In the genomic region with DNA sequence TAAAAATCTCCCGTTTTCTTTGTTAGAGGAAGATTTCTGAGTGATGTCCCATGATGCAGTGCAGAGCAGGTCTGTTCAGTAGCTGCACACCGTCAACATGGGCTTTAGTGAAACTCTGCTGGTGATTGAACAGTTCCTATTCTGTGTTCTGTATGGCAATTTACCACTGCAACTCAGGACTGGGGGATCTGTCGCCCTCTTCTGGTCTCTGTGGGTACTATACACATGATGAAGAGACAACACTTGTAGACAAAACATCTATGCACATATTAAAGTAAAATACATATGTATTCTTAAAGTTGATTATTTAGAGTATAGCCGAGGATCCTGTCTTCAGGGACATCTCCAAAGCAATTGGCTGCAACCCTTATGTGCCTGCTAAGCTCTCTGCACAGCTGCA, we compare ENCODE assay signal across 14 mouse cellular contexts. TPM values are rescaled to one million over a fixed set of nuclear protein-coding genes. Genes with fewer than 3 reads are reported as not detected.
A peak's percentile ranks its signal among the peaks of the same experiment; 100 is the strongest.
DNase-seq lines count a peak whose midpoint lies in the region; ATAC-seq and TF ChIP-seq lines count a peak whose summit lies in the region.
"Had no signal": no experiment of that assay in that cellular context is flagged by ENCODE, and none has a peak within 500 bp of the region (broad histone marks: within the 10 kb centered on the region; RNA-seq: fewer than 3 reads in every experiment).

No protein-coding gene starts in this region.

- 75% methylated on average over 4 of the region's 4 CpGs for WGBS in heart, adult 2 months
- 70% methylated on average over 4 of the region's 4 CpGs for WGBS in midbrain, postnatal 0 days
- WGBS in midbrain, embryonic 10.5 days = 78% methylated on average over 4 of the region's 4 CpGs

- DNase-seq in heart, adult 2 months = no peak
- DNase-seq in heart, postnatal 14 days = no peak
- no peak for DNase-seq in midbrain, postnatal 0 days (ENCODE audit: low spot score)
- DNase-seq in midbrain, embryonic 10.5 days (ENCODE audit: low spot score) = no peak
- DNase-seq in c-Kit-positive CD71-positive TER-119-negative erythroid progenitor cells, embryonic 14.5 days (ENCODE audit: low read depth) = peak; percentile 27
- DNase-seq in splenic B cell, adult 2 months (ENCODE audit: low read depth, low spot score) = peak; percentile 29
- no peak for DNase-seq in urinary bladder, adult 2 months (ENCODE audit: low spot score)
- DNase-seq in cerebellum, adult 11-12 months = no peak
- DNase-seq: adrenal gland, adult 8-10 months; cerebellum, postnatal 14 days; gastrocnemius, postnatal 36 days; heart, postnatal 36 days; kidney, adult 9 months; lung, postnatal 4 days had no signal

- no peak overlapping the region for H3K4me3 ChIP-seq in heart, adult 2 months
- H3K4me3 ChIP-seq in midbrain, postnatal 0 days (ENCODE audit: low read depth, low read length) = no peak overlapping the region
- H3K4me3 ChIP-seq in midbrain, embryonic 10.5 days = no peak overlapping the region

- H3K4me2 ChIP-seq in midbrain, postnatal 0 days (ENCODE audit: low read depth, low read length, poor library complexity, severe bottlenecking) = no peak overlapping the region

- intact Hi-C loops in heart, adult 2 months (cut with DNase I) = no loop called here
- intact Hi-C loops in heart, postnatal 14 days (cut with DNase I) = no loop called here

- no peak for ATAC-seq in midbrain, postnatal 0 days (ENCODE audit: low FRiP score)

- no peaks in the 10 kb centered on the region for H3K79me2 ChIP-seq in heart, adult 2 months (replicated peaks; ENCODE audit: control insufficient read depth, insufficient read depth, low read length)

- TF ChIP-seq EP300 in heart, adult 2 months (IDR thresholded peaks at IDR 0.05; ENCODE audit: insufficient read depth, low read depth, low read length) = no peak

- no peaks in the 10 kb centered on the region for H3K9me3 ChIP-seq in midbrain, postnatal 0 days (ENCODE audit: low read length)
- no peaks in the 10 kb centered on the region for H3K9me3 ChIP-seq in midbrain, embryonic 10.5 days (replicated peaks)

- H3K27me3 ChIP-seq in heart, adult 2 months (ENCODE audit: control insufficient read depth, insufficient read depth, low read length) = no peaks in the 10 kb centered on the region
- H3K27me3 ChIP-seq in midbrain, postnatal 0 days (ENCODE audit: insufficient read depth, low read length) = no peaks in the 10 kb centered on the region
- peaks cover 15% of the 10 kb centered on the region; the same call in 1 of the 2 replicates for H3K27me3 ChIP-seq in midbrain, embryonic 10.5 days (ENCODE audit: low read depth, poor library complexity, severe bottlenecking)
- H3K27me3 ChIP-seq in splenic B cell, adult 2 months (ENCODE audit: control insufficient read depth, insufficient read depth, low read length, poor library complexity, severe bottlenecking) = no peaks in the 10 kb centered on the region

- no peak for TF ChIP-seq POLR2A in heart, adult 2 months (IDR thresholded peaks at IDR 0.05; ENCODE audit: insufficient read depth, low read depth, low read length)

- no peak overlapping the region for H3K9ac ChIP-seq in heart, adult 2 months (ENCODE audit: low read depth, low read length)
- H3K9ac ChIP-seq in midbrain, postnatal 0 days (replicated peaks; ENCODE audit: low read length, poor library complexity, severe bottlenecking) = no peak overlapping the region

- no peak overlapping the region for H3K27ac ChIP-seq in heart, adult 2 months
- H3K27ac ChIP-seq in midbrain, postnatal 0 days (ENCODE audit: low read depth, low read length) = no peak overlapping the region
- H3K27ac ChIP-seq in midbrain, embryonic 10.5 days (replicated peaks) = no peak overlapping the region

- H3K36me3 ChIP-seq in heart, adult 2 months (ENCODE audit: control insufficient read depth, insufficient read depth, low read length) = no peaks in the 10 kb centered on the region
- H3K36me3 ChIP-seq in midbrain, postnatal 0 days (ENCODE audit: insufficient read depth, low read length) = no peaks in the 10 kb centered on the region
- no peaks in the 10 kb centered on the region for H3K36me3 ChIP-seq in midbrain, embryonic 10.5 days
- no peaks in the 10 kb centered on the region for H3K36me3 ChIP-seq in splenic B cell, adult 2 months (ENCODE audit: control insufficient read depth, insufficient read depth, low read length, poor library complexity, severe bottlenecking)

- peaks cover 3% of the 10 kb centered on the region; the same call in 1 of the 2 replicates for H3K4me1 ChIP-seq in heart, adult 2 months (ENCODE audit: control insufficient read depth, insufficient read depth, low read length)
- no peaks in the 10 kb centered on the region for H3K4me1 ChIP-seq in midbrain, postnatal 0 days (ENCODE audit: insufficient read depth, low read length)
- H3K4me1 ChIP-seq in midbrain, embryonic 10.5 days = peaks cover 3% of the 10 kb centered on the region; the same call in 1 of the 2 replicates

- TF ChIP-seq CTCF in heart, adult 2 months (IDR thresholded peaks at IDR 0.05) = peak; percentile 37
- TF ChIP-seq CTCF in midbrain, postnatal 0 days (IDR thresholded peaks at IDR 0.05) = peak; percentile 56

RNA-seq across cellular contexts. Expression of a gene that starts 45.4 kb away (rescaled TPM):
- total RNA-seq in heart, adult 2 months (2021) = 10 to 100 TPM in 1 of 2 experiments, 1 to 10 TPM in 1; 4.6 to 21.6 TPM
- polyA plus RNA-seq in heart, adult 2 months (2012; rRNA removed) = 2.1 and 3.5 TPM in 2 replicates
- 10 to 100 TPM; 21.2 to 23.5 TPM for total RNA-seq in heart, postnatal 14 days (2021)
- total RNA-seq in midbrain, postnatal 0 days (2014; rRNA removed) = 25.0 and 27.5 TPM in 2 replicates
- polyA plus RNA-seq in midbrain, postnatal 0 days (2015; fragmentation: Nextera tagmentation; extraction: Ambion mirVana) = 11.6 and 12.8 TPM in 2 replicates
- polyA plus RNA-seq in midbrain, embryonic 10.5 days (2016; fragmentation: Nextera tagmentation; extraction: Ambion mirVana) = 10.1 and 13.3 TPM in 2 replicates
- polyA plus RNA-seq in urinary bladder, adult 2 months (2012; rRNA removed) = 8.7 and 10.3 TPM in 2 replicates

Comparison
In these comparisons a context has a peak if more than half of its experiments do, and no peak if none do; other contexts are left out.
1. DNase-seq: peak in c-Kit-positive CD71-positive TER-119-negative erythroid progenitor cells, embryonic 14.5 days (single experiment) and splenic B cell, adult 2 months (single experiment); none in heart, adult 2 months (0 of 2), heart, postnatal 14 days (0 of 2), midbrain, postnatal 0 days (single experiment), midbrain, embryonic 10.5 days (single experiment), urinary bladder, adult 2 months (single experiment) and cerebellum, adult 11-12 months (single experiment).